Mouse (Mus musculus) central nervous system, embryonic 11.5 days (tissue): ENCODE data around the gene Gm17657. TPM values are rescaled to one million over a fixed set of nuclear protein-coding genes. Genes with fewer than 3 reads are reported as not detected.

Source experiments
- polyA plus RNA-seq: library from polyadenylated mRNA; depleted of rRNA; stranded (reverse); fragments of >200 nt; gene quantifications from 2 replicates; pipeline ENCODE4 v1.2.3, GENCODE M21; 2012; rRNA removed

Gene Gm17657
- not detected in 2 replicates for polyA plus RNA-seq

GRCm38 (mm10) chr17:29549543-29550428 is at the start of gene Gm17657, which contains the start of gene Tbc1d22b:
Gm17657 (minus strand) TSS chr17:29549638.
Tbc1d22b (plus strand) TSS chr17:29549785.

GRCm38 (mm10) chr17:29552162-29552732 is 2.8 kb upstream of the Gm17657 start, which contains the start of gene Tmem217:
Tmem217 (minus strand) TSS chr17:29552385.

GRCm38 (mm10) chr17:29490713-29491581 is 58.5 kb downstream of the Gm17657 start, which contains the start of gene Pim1:
Pim1 (plus strand) TSS chr17:29490753.

Other genes starting within 250 kb of the Gm17657 start
- gene Pi16, start 232.0 kb downstream of the Gm17657 start, polyA plus RNA-seq = 1.6 TPM in 2 replicates
- gene Mtch1, start 201.7 kb downstream of the Gm17657 start, polyA plus RNA-seq = 445 and 478 TPM in 2 replicates
- 5.7 and 5.8 TPM in 2 replicates for gene Fgd2, start 188.7 kb downstream of the Gm17657 start, polyA plus RNA-seq
- gene Pim1, start 58.9 kb downstream of the Gm17657 start, polyA plus RNA-seq = 25.9 and 26.0 TPM in 2 replicates
- gene Tbc1d22b, start 147 bp upstream of the Gm17657 start, polyA plus RNA-seq = 20.3 and 24.7 TPM in 2 replicates
- 0.11 and 0.17 TPM in 2 replicates for gene Tmem217, start 2.7 kb upstream of the Gm17657 start, polyA plus RNA-seq
- gene Rnf8, start 65.2 kb upstream of the Gm17657 start, polyA plus RNA-seq = 79.5 and 126 TPM in 2 replicates
- gene Gm28043, start 65.2 kb upstream of the Gm17657 start, polyA plus RNA-seq = 3.2 and 3.5 TPM in 2 replicates
- gene Cmtr1, start 111.0 kb upstream of the Gm17657 start, polyA plus RNA-seq = 60.2 and 113 TPM in 2 replicates
- gene Ccdc167, start 167.4 kb upstream of the Gm17657 start, polyA plus RNA-seq = 20.0 and 21.8 TPM in 2 replicates